Comparison of ENCODE assay signal across 13 mouse cellular contexts in genomic region chr10:57623311-57623710, GRCm38 (mm10). TPM values are rescaled to one million over a fixed set of nuclear protein-coding genes. Genes with fewer than 3 reads are reported as not detected.
A peak's percentile ranks its signal among the peaks of the same experiment; 100 is the strongest.
DNase-seq lines count a peak whose midpoint lies in the region.
"Had no signal": no experiment of that assay in that cellular context is flagged by ENCODE, and none has a peak within 500 bp of the region (broad histone marks: within the 10 kb centered on the region; RNA-seq: fewer than 3 reads in every experiment).

No protein-coding gene starts in this region.

- DNase-seq in gastrocnemius, postnatal 10 days: peak; percentile 11
- DNase-seq in gastrocnemius, postnatal 36 days: no peak
- peak; percentile 4 for DNase-seq in right cerebral cortex, postnatal 4 days
- DNase-seq in right cerebral cortex, postnatal 25 days: no peak
- DNase-seq in cerebellum, adult 8-10 months: peak; percentile 70
- DNase-seq in gastrocnemius, postnatal 25 days: peak; percentile 7
- no peak for DNase-seq in urinary bladder, postnatal 10 days (ENCODE audit: low spot score)
- DNase-seq in thymus, postnatal 4 days: no peak
- DNase-seq: heart, postnatal 14 days; kidney, adult 9 months; kidney, postnatal 36 days; spleen, adult 18-20 months; thymus, postnatal 36 days had no signal

- intact Hi-C loops in gastrocnemius, postnatal 36 days (cut with DNase I): no loop called here

RNA-seq across cellular contexts. Expression of gene Pkib, which starts 8.5 kb away (rescaled TPM):
- total RNA-seq in gastrocnemius, postnatal 10 days (2021): not detected
- not detected for total RNA-seq in gastrocnemius, postnatal 36 days (2021)
- not detected for total RNA-seq in gastrocnemius, postnatal 25 days (2021)

Comparison
In these comparisons a context has a peak if more than half of its experiments do, and no peak if none do; other contexts are left out.
1. DNase-seq: peak in gastrocnemius, postnatal 10 days (single experiment), right cerebral cortex, postnatal 4 days (single experiment), cerebellum, adult 8-10 months (single experiment) and gastrocnemius, postnatal 25 days (single experiment); none in gastrocnemius, postnatal 36 days (0 of 2), right cerebral cortex, postnatal 25 days (single experiment), urinary bladder, postnatal 10 days (single experiment) and thymus, postnatal 4 days (single experiment).